Mouse (Mus musculus) monocyte, adult 5-6 weeks (primary cell): ENCODE results near the gene Spo11. TPM values are rescaled to one million over a fixed set of nuclear protein-coding genes. Genes with fewer than 3 reads are reported as not detected.

Source experiments
- ATAC-seq: fragments of 153-309, 156-312 bp; replicated peaks from 2 replicates; pipeline ENCODE4 v1.8.0; 2017; ENCODE audit warnings: mild to moderate bottlenecking; ENCODE audit not compliant: low TSS enrichment, insufficient number of reproducible peaks, severe bottlenecking, poor library complexity, low FRiP score
- total RNA-seq: library from RNA; stranded (forward); fragments of 200-1000, 200-491, 200-594 nt; gene quantifications from 3 replicates; pipeline ENCODE4 v1.2.3, GENCODE M21; 2017

Gene Spo11
- total RNA-seq, 1 experiment from 2014 or later: 7.4 TPM

DNA sequence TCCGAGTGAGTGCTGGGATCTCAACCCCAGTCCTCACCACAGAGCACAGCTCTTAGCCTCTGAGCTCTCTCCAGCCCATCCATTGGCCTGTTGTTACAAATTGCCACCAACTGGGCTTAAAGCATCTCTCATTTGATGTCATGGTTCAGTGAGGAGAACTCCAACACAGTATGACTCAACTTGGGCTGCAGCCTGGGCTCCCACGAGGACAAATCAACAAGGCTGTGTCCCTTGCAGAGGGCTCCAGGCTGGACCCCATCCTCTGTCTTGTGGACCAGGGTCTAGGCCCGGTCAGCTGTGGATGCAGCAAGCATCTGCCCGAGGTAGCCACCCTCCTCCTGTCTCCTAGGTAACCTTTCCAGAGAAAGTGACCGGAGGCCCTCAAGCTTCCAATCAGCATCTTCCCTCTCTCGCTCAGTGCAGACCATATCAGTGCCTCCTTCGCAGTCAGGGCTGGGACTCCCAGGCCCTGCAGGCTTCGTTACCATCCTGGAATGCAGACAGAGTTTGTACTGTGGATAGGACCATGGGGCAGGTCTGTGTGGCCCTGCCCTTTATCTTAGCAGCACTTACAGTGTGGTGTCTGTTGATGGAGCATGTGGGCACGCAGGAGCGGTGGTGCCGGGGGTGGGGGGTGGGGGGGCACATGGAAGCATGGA lies 65.1 kb downstream of the Spo11 start:
- ATAC-seq: no peak

Other genes with a start within 250 kb of the Spo11 start
- gene Bmp7, start 37.4 kb upstream of the Spo11 start, total RNA-seq: 0.19 to 0.38 TPM in 2 of 3 replicates, not detected in the other
- 40.0 to 48.7 TPM (median 46.6 TPM) in 3 replicates for gene Rae1, start 22.4 kb downstream of the Spo11 start, total RNA-seq
- gene Rbm38, start 42.8 kb downstream of the Spo11 start, total RNA-seq: 37.6 to 41.8 TPM (median 37.7 TPM) in 3 replicates
- gene Ctcfl, start 141.8 kb downstream of the Spo11 start, total RNA-seq: not detected in 3 replicates
- gene Pck1, start 175.3 kb downstream of the Spo11 start, total RNA-seq: not detected in 3 replicates
- gene Zbp1, start 241.2 kb downstream of the Spo11 start, total RNA-seq: 74.4 to 86.1 TPM (median 81.1 TPM) in 3 replicates